Mouse (Mus musculus) hindbrain, embryonic 11.5 days (tissue): ENCODE data around the gene Gng13. TPM values are rescaled to one million over a fixed set of nuclear protein-coding genes. Genes with fewer than 3 reads are reported as not detected.

Experiments
- ATAC-seq: fragments of 200-750 bp; cut with Nextera tagmentation; 2 replicates; pipeline ENCODE4 v1.8.0; 2017; ENCODE audit warnings: mild to moderate bottlenecking, moderate TSS enrichment, moderate library complexity; ENCODE audit not compliant: low FRiP score
- DNase-seq: peaks from one replicate; pipeline ENCODE4 v3.0.0-alpha.2; 2015; ENCODE audit warnings: low spot score
- H3K27ac ChIP-seq: fragments of 300-500 bp; sonication (generic); 2 replicates; pipeline ENCODE4 v1.5.1; 2014; ENCODE audit warnings: mild to moderate bottlenecking, low read depth, low read length
- H3K27me3 ChIP-seq: fragments of 300-500 bp; sonication (generic); 2 replicates; pipeline ENCODE4 v1.6.1; 2014; ENCODE audit warnings: mild to moderate bottlenecking, low read length, moderate library complexity, mixed read lengths; ENCODE audit not compliant: control insufficient read depth, insufficient read depth
- H3K36me3 ChIP-seq: fragments of 300-500 bp; sonication (generic); 2 replicates; pipeline ENCODE4 v1.6.1; 2014; ENCODE audit warnings: mild to moderate bottlenecking, low read length, moderate library complexity, mixed read lengths; ENCODE audit not compliant: control insufficient read depth, insufficient read depth
- H3K4me1 ChIP-seq: fragments of 300-500 bp; sonication (generic); replicated peaks from 2 replicates; pipeline ENCODE4 v1.6.1; 2014; ENCODE audit warnings: low read length, mixed read lengths; ENCODE audit not compliant: control insufficient read depth, insufficient read depth
- H3K4me2 ChIP-seq: fragments of 300-500 bp; sonication (generic); replicated peaks from 2 replicates; pipeline ENCODE4 v1.6.1; 2014; ENCODE audit warnings: mild to moderate bottlenecking, low read depth, low read length
- H3K4me3 ChIP-seq: fragments of 300-500 bp; sonication (generic); 2 replicates; pipeline ENCODE4 v1.5.1; 2014; ENCODE audit warnings: low read depth, low read length
- H3K9ac ChIP-seq: fragments of 300-500 bp; sonication (generic); 2 replicates; pipeline ENCODE4 v1.6.1; 2014; ENCODE audit warnings: low read depth, low read length
- H3K9me3 ChIP-seq: fragments of 300-500 bp; sonication (generic); 2 replicates; pipeline ENCODE4 v1.6.1; 2016; ENCODE audit warnings: low read length; ENCODE audit not compliant: control insufficient read depth
- whole genome bisulfite sequencing: fragments of 180-500 bp; shearing (Covaris S2); extraction: QIAGEN DNeasy Blood & Tissue Kit; methylation state at CpG from one replicate; pipeline ENCODE4 v1.1.7; 2014; 5-methylcytosine and 5-hydroxymethylcytosine counted together
- polyA plus RNA-seq: library from polyadenylated mRNA; unstranded; fragments of >200 nt; fragmentation: Nextera tagmentation; extraction: Ambion mirVana; gene quantifications from 2 replicates; pipeline ENCODE4 v1.2.1, GENCODE M21; 2014

The Gng13 gene
- 1.8 and 2.5 TPM in 2 replicates for polyA plus RNA-seq

GRCm38 (mm10) chr17:25716711-25717637 lies at the start of gene Gng13:
Gng13 (plus strand) TSS chr17:25717171.
- DNase-seq (peak; percentile 34), ATAC-seq (peak; percentile 38; the same call in 1 of the 2 replicates)

GRCm38 (mm10) chr17:25668481-25669055 lies 48.4 kb upstream of the Gng13 start:
- H3K9ac ChIP-seq = peak overlapping the region; percentile 1; the same call in 1 of the 2 replicates
- H3K27me3 ChIP-seq = no peaks in the 10 kb centered on the region
- H3K9me3 ChIP-seq = no peaks in the 10 kb centered on the region
- no peak overlapping the region for H3K4me3 ChIP-seq
- DNase-seq = peak; percentile 39
- 56% methylated on average over 7 of the region's 7 CpGs for WGBS
- peak; percentile 60 for ATAC-seq
- no peaks in the 10 kb centered on the region for H3K36me3 ChIP-seq
- H3K4me2 ChIP-seq = no peak overlapping the region
- H3K4me1 ChIP-seq = peaks cover 5% of the 10 kb centered on the region
- H3K27ac ChIP-seq = peak overlapping the region; percentile 33; the same call in 1 of the 2 replicates

More at GRCm38 (mm10) chr17:25716711-25717637, at the start of gene Gng13:
- H3K36me3 ChIP-seq = no peaks in the 10 kb centered on the region; the same call in 1 of the 2 replicates
- peaks cover 4% of the 10 kb centered on the region; the same call in 1 of the 2 replicates for H3K4me1 ChIP-seq
- 0 out of 2 replicates have a peak within 1 kb of the TSS, but pooled peaks have one; percentile 13 for H3K9ac ChIP-seq
- no peaks in the 10 kb centered on the region for H3K9me3 ChIP-seq
- H3K4me2 ChIP-seq = peak within 1 kb of the TSS; percentile 64
- H3K27ac ChIP-seq = no peak within 1 kb of the TSS
- H3K27me3 ChIP-seq = peaks cover 17% of the 10 kb centered on the region
- peak within 1 kb of the TSS; percentile 17 for H3K4me3 ChIP-seq
- WGBS = 2% methylated on average over 39 of the region's 45 CpGs

GRCm38 (mm10) chr17:25672982-25673381 lies 44.0 kb upstream of the Gng13 start:
- Histone ChIP-seq H3K9ac (no peak overlapping the region), H3K9me3 (no peaks in the 10 kb centered on the region), H3K27me3 (no peaks in the 10 kb centered on the region), H3K36me3 (no peaks in the 10 kb centered on the region), H3K27ac (no peak overlapping the region), H3K4me2 (no peak overlapping the region), H3K4me1 (peaks cover 5% of the 10 kb centered on the region), H3K4me3 (no peak overlapping the region)
- DNase-seq (no peak), ATAC-seq (no peak)

- DNase-seq (no peak), ATAC-seq (no peak)
- Histone ChIP-seq H3K4me3 (no peak overlapping the region), H3K4me1 (peaks cover 8% of the 10 kb centered on the region; the same call in 1 of the 2 replicates), H3K9me3 (no peaks in the 10 kb centered on the region), H3K9ac (no peak overlapping the region), H3K4me2 (no peak overlapping the region), H3K27me3 (no peaks in the 10 kb centered on the region), H3K36me3 (no peaks in the 10 kb centered on the region), H3K27ac (no peak overlapping the region; the same call in 1 of the 2 replicates)
- WGBS = 61% methylated on average over 6 of the region's 6 CpGs
Measured at GRCm38 (mm10) chr17:25677969-25678368, 39.0 kb upstream of the Gng13 start.

GRCm38 (mm10) chr17:25679818-25680217 lies 37.2 kb upstream of the Gng13 start:
- 12% methylated on average over 5 of the region's 5 CpGs for WGBS
- Histone ChIP-seq H3K4me3 (no peak overlapping the region), H3K27ac (0 out of 2 replicates have a peak overlapping the region, but pooled peaks have one; percentile 13), H3K27me3 (no peaks in the 10 kb centered on the region), H3K9ac (no peak overlapping the region), H3K9me3 (no peaks in the 10 kb centered on the region), H3K4me2 (peak overlapping the region; percentile 17; the same call in 1 of the 2 replicates), H3K36me3 (no peaks in the 10 kb centered on the region), H3K4me1 (peaks cover 8% of the 10 kb centered on the region; the same call in 1 of the 2 replicates)
- ATAC-seq (peak; percentile 47; the same call in 1 of the 2 replicates), DNase-seq (no peak)

GRCm38 (mm10) chr17:25681636-25682035 lies 35.3 kb upstream of the Gng13 start:
- no peak for DNase-seq
- Histone ChIP-seq H3K36me3 (no peaks in the 10 kb centered on the region), H3K27ac (no peak overlapping the region), H3K4me1 (peaks cover 8% of the 10 kb centered on the region; the same call in 1 of the 2 replicates), H3K27me3 (no peaks in the 10 kb centered on the region), H3K4me2 (no peak overlapping the region), H3K4me3 (no peak overlapping the region), H3K9me3 (no peaks in the 10 kb centered on the region), H3K9ac (no peak overlapping the region)
- 75% methylated on average over 4 of the region's 4 CpGs for WGBS
- no peak for ATAC-seq

GRCm38 (mm10) chr17:25686323-25686722 lies 30.6 kb upstream of the Gng13 start:
- Histone ChIP-seq H3K27ac (no peak overlapping the region), H3K4me2 (no peak overlapping the region), H3K9ac (no peak overlapping the region), H3K4me3 (no peak overlapping the region), H3K36me3 (no peaks in the 10 kb centered on the region), H3K4me1 (no peaks in the 10 kb centered on the region), H3K27me3 (no peaks in the 10 kb centered on the region), H3K9me3 (no peaks in the 10 kb centered on the region)
- no peak for ATAC-seq
- peak; percentile 57 for DNase-seq
- WGBS = 54% methylated on average over 7 of the region's 7 CpGs

GRCm38 (mm10) chr17:25688922-25689321 lies 28.0 kb upstream of the Gng13 start:
- DNase-seq (no peak), ATAC-seq (no peak)
- Histone ChIP-seq H3K4me1 (no peaks in the 10 kb centered on the region), H3K36me3 (no peaks in the 10 kb centered on the region), H3K27me3 (no peaks in the 10 kb centered on the region), H3K9ac (no peak overlapping the region), H3K4me2 (no peak overlapping the region), H3K9me3 (no peaks in the 10 kb centered on the region), H3K27ac (no peak overlapping the region), H3K4me3 (no peak overlapping the region)
- WGBS = 80% methylated on average over 4 of the region's 4 CpGs
